Mouse (Mus musculus) thymus, adult 2 months (tissue): ENCODE results near the gene Xpc.

Source experiments
- CTCF ChIP-seq: fragments of 200-500 bp; IDR thresholded peaks from 2 replicates; pipeline ENCODE4 v1.5.1; 2012; ENCODE audit warnings: mild to moderate bottlenecking, control low read depth, low read length, moderate library complexity, borderline replicate concordance; ENCODE audit not compliant: control insufficient read depth, poor library complexity, insufficient read depth; ENCODE audit errors: extremely low read depth
- POLR2A ChIP-seq: fragments of 200-500 bp; IDR thresholded peaks from 2 replicates; pipeline ENCODE4 v1.6.1; 2012; ENCODE audit warnings: mild to moderate bottlenecking, low read length, control low read depth, moderate library complexity; ENCODE audit not compliant: control insufficient read depth, poor library complexity, insufficient read depth; ENCODE audit errors: extremely low read depth

DNA sequence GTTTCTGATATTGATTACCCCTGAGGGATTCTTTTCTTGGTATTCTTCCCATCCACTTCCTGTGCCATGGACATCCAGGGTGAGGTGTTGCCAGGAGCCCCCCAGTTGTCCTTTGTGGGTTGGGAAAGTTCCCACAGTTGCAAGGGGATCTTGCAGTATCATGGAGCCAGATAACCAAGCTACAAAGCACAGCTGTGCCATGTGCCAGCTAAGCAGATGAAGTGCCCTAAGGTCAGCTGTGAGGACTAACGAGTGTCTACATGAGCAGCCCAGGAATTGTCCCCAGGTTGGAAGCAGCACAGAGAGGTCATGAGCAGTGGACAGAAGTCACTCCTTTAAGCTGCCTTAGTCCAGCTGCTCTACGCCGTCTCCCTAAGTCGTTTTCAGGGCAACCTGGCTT is 9.9 kb upstream of the Xpc start:
- TF ChIP-seq POLR2A (no peak), CTCF (no peak)
